18 mouse cellular contexts compared by ENCODE assay signal in the genomic region with DNA sequence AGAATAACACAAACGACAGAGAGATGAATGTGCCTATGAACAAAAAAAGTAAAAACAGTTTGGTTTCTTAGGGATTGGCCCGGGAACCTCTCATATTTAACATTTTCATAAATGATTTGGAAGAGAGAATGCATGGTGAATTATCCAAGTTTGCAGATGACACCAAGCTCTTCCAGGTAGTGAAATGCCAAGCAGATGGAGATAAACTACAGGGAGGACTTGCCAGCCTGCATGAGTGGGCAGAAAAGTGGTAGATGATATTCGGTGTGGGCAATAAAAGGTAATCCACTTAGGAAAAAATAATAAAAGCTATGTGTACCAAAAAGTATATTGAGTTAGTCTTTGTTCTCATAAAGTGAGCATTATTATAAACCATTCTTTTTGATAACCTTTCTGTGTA. TPM values are rescaled to one million over a fixed set of nuclear protein-coding genes. Genes with fewer than 3 reads are reported as not detected.
A peak's percentile ranks its signal among the peaks of the same experiment; 100 is the strongest.
DNase-seq lines count a peak whose midpoint lies in the region; TF ChIP-seq lines count a peak whose summit lies in the region.
"Had no signal": no experiment of that assay in that cellular context is flagged by ENCODE, and none has a peak within 500 bp of the region (broad histone marks: within the 10 kb centered on the region; RNA-seq: fewer than 3 reads in every experiment).

No protein-coding gene starts in this region.

- H3K4me3 ChIP-seq in layer of hippocampus, adult 2 months, result no peak overlapping the region
- H3K4me3 ChIP-seq: embryonic facial prominence, embryonic 13.5 days; forebrain, embryonic 13.5 days; heart, embryonic 10.5 days; hindbrain, embryonic 12.5 days had no signal

- no peak for TF ChIP-seq CTCF in layer of hippocampus, adult 2 months (conservative IDR thresholded peaks at IDR 0.05)

- DNase-seq in cerebellum, adult 9-10 months, result peak; percentile 12
- no peak for DNase-seq in cerebellum, adult 8-10 months
- peak; percentile 30 to 57 for DNase-seq in layer of hippocampus, adult 2 months (ENCODE audit: low spot score in 2 of 2)
- no peak for DNase-seq in layer of hippocampus, postnatal 25 days (ENCODE audit: extremely low spot score in 1 of 2, low spot score in 1 of 2)
- DNase-seq in cerebellum, postnatal 36 days, result peak; percentile 13 to 16
- no peak for DNase-seq in Muller cell, postnatal 12 days (ENCODE audit: inconsistent ontology term)
- no peak for DNase-seq in ovary, postnatal 36 days (ENCODE audit: low spot score)
- DNase-seq: adrenal gland, adult 2 months; adrenal gland, postnatal 25 days; forebrain, postnatal 0 days; heart, adult 18-20 months; heart, postnatal 10 days; heart, postnatal 4 days had no signal

- H3K27ac ChIP-seq in layer of hippocampus, adult 2 months, result peak overlapping the region; percentile 59
- H3K27ac ChIP-seq: embryonic facial prominence, embryonic 13.5 days; forebrain, embryonic 13.5 days; heart, embryonic 10.5 days; hindbrain, embryonic 12.5 days had no signal

RNA-seq across cellular contexts. Expression of a gene that starts 38.5 kb away (rescaled TPM):
- total RNA-seq in layer of hippocampus, adult 2 months (2021), result 100 to 1,000 TPM; 444 to 449 TPM
- 100 to 1,000 TPM; 390 to 474 TPM for total RNA-seq in layer of hippocampus, postnatal 25 days (2021)
- total RNA-seq: CH12.LX had no signal

Comparison
In these comparisons a context has a peak if more than half of its experiments do, and no peak if none do; other contexts are left out.
1. DNase-seq: peak in cerebellum, adult 9-10 months (single experiment), layer of hippocampus, adult 2 months (2 of 2) and cerebellum, postnatal 36 days (2 of 2); none in cerebellum, adult 8-10 months (single experiment), layer of hippocampus, postnatal 25 days (0 of 2), Muller cell, postnatal 12 days (single experiment) and ovary, postnatal 36 days (single experiment).